16 mouse cellular contexts compared by ENCODE assay signal in the genomic region with DNA sequence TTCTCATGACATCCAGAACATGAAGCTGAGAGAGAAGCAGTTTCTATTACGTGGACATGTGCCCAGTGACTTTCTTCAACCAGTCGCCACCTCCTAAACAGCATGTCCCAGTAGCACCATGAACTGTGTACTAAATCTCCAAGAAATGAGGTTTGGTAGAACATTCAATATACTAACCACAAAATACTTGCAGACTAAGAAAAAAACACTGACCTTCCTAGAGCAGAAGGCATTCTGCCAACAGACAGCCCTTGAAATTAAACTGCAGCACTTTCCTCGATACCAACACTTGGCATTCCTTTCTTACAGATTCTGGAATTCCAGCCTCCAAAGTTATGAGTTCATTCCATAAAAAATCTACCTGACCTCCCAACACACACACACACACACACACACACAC.
DNase-seq lines count a peak whose midpoint lies in the region; ATAC-seq and TF ChIP-seq lines count a peak whose summit lies in the region.
"Had no signal": no experiment of that assay in that cellular context is flagged by ENCODE, and none has a peak within 500 bp of the region (broad histone marks: within the 10 kb centered on the region; RNA-seq: fewer than 3 reads in every experiment).

No protein-coding gene starts in this region.

- no peak for DNase-seq in heart, postnatal 25 days (ENCODE audit: low spot score)
- DNase-seq in lung, embryonic 14.5 days: peak; percentile 75
- no peak for DNase-seq in lung, adult 2 months
- DNase-seq in fibroblast of lung, adult 2 months (ENCODE audit: low read depth): peak; percentile 36
- peak; percentile 16 for DNase-seq in lung, postnatal 25 days (ENCODE audit: low spot score)
- DNase-seq in spleen, postnatal 4 days (ENCODE audit: low spot score in 2 of 2): no peak
- DNase-seq: cerebellum, adult 2 months; liver, embryonic 13.5 days had no signal

- ATAC-seq in heart, embryonic 13.5 days (ENCODE audit: extremely low read depth, insufficient number of reproducible peaks, low FRiP score, low TSS enrichment): no peak
- ATAC-seq in lung, embryonic 14.5 days (ENCODE audit: insufficient read depth): peak; percentile 54
- ATAC-seq in hindbrain, embryonic 13.5 days (ENCODE audit: low FRiP score): no peak
- ATAC-seq: forebrain, embryonic 13.5 days had no signal

- H3K27me3 ChIP-seq in heart, embryonic 13.5 days (replicated peaks): no peaks in the 10 kb centered on the region
- no peaks in the 10 kb centered on the region for H3K27me3 ChIP-seq in lung, embryonic 14.5 days (ENCODE audit: insufficient read depth, low read length)
- no peaks in the 10 kb centered on the region for H3K27me3 ChIP-seq in hindbrain, embryonic 13.5 days
- H3K27me3 ChIP-seq: embryonic facial prominence, embryonic 15.5 days; forebrain, embryonic 13.5 days; liver, embryonic 13.5 days; stomach, embryonic 15.5 days had no signal

- peaks cover 11% of the 10 kb centered on the region for H3K4me1 ChIP-seq in heart, embryonic 13.5 days
- no peaks in the 10 kb centered on the region for H3K4me1 ChIP-seq in lung, embryonic 14.5 days (ENCODE audit: insufficient read depth)
- H3K4me1 ChIP-seq in lung, adult 2 months (ENCODE audit: control insufficient read depth, insufficient read depth, low read length): no peaks in the 10 kb centered on the region
- no peaks in the 10 kb centered on the region for H3K4me1 ChIP-seq in hindbrain, embryonic 13.5 days (replicated peaks)
- H3K4me1 ChIP-seq: embryonic facial prominence, embryonic 15.5 days; forebrain, embryonic 13.5 days; hindbrain, embryonic 10.5 days; liver, embryonic 13.5 days; stomach, embryonic 15.5 days had no signal

- no peaks in the 10 kb centered on the region for H3K9me3 ChIP-seq in heart, embryonic 13.5 days
- H3K9me3 ChIP-seq in lung, embryonic 14.5 days (ENCODE audit: low read depth, low read length): no peaks in the 10 kb centered on the region
- H3K9me3 ChIP-seq in hindbrain, embryonic 13.5 days: no peaks in the 10 kb centered on the region
- H3K9me3 ChIP-seq: embryonic facial prominence, embryonic 15.5 days; forebrain, embryonic 13.5 days; G1E; hindbrain, embryonic 10.5 days; liver, embryonic 13.5 days; stomach, embryonic 15.5 days had no signal

- peak overlapping the region; percentile 67 for H3K27ac ChIP-seq in heart, embryonic 13.5 days (replicated peaks)
- H3K27ac ChIP-seq in lung, embryonic 14.5 days (ENCODE audit: low read depth): 0 out of 2 replicates have a peak overlapping the region, but pooled peaks have one; percentile 2
- no peak overlapping the region for H3K27ac ChIP-seq in hindbrain, embryonic 13.5 days
- H3K27ac ChIP-seq: embryonic facial prominence, embryonic 15.5 days; forebrain, embryonic 13.5 days; hindbrain, embryonic 10.5 days; kidney, postnatal 0 days; liver, embryonic 13.5 days; stomach, embryonic 15.5 days had no signal

- H3K9ac ChIP-seq in heart, embryonic 13.5 days: no peak overlapping the region
- H3K9ac ChIP-seq in lung, embryonic 14.5 days: no peak overlapping the region
- H3K9ac ChIP-seq in hindbrain, embryonic 13.5 days: no peak overlapping the region
- H3K9ac ChIP-seq: embryonic facial prominence, embryonic 15.5 days; forebrain, embryonic 13.5 days; liver, embryonic 13.5 days; stomach, embryonic 15.5 days had no signal

- intact Hi-C loops in heart, postnatal 25 days (cut with DNase I): no loop called here

- 54% methylated on average over 3 of the region's 3 CpGs for WGBS in heart, embryonic 13.5 days
- 63% methylated on average over 3 of the region's 3 CpGs for WGBS in lung, embryonic 14.5 days
- WGBS in lung, adult 2 months: 56% methylated on average over 3 of the region's 3 CpGs
- WGBS in hindbrain, embryonic 13.5 days: 92% methylated on average over 3 of the region's 3 CpGs

- no peak for TF ChIP-seq CTCF in lung, embryonic 14.5 days (IDR thresholded peaks at IDR 0.05; ENCODE audit: low read depth)
- TF ChIP-seq CTCF in lung, adult 2 months (IDR thresholded peaks at IDR 0.05; ENCODE audit: insufficient read depth, low read length): no peak

- H3K4me3 ChIP-seq in heart, embryonic 13.5 days: no peak overlapping the region
- H3K4me3 ChIP-seq in lung, embryonic 14.5 days (ENCODE audit: low read depth, low read length): no peak overlapping the region
- no peak overlapping the region for H3K4me3 ChIP-seq in lung, adult 2 months (replicated peaks; ENCODE audit: extremely low read depth, low read depth, low read length)
- H3K4me3 ChIP-seq in hindbrain, embryonic 13.5 days: no peak overlapping the region
- H3K4me3 ChIP-seq: embryonic facial prominence, embryonic 15.5 days; forebrain, embryonic 13.5 days; hindbrain, embryonic 10.5 days; liver, embryonic 13.5 days; stomach, embryonic 15.5 days had no signal

- H3K4me2 ChIP-seq in heart, embryonic 13.5 days: no peak overlapping the region
- no peak overlapping the region for H3K4me2 ChIP-seq in lung, embryonic 14.5 days
- H3K4me2 ChIP-seq in hindbrain, embryonic 13.5 days: no peak overlapping the region
- H3K4me2 ChIP-seq: embryonic facial prominence, embryonic 15.5 days; forebrain, embryonic 13.5 days; liver, embryonic 13.5 days; stomach, embryonic 15.5 days had no signal

- TF ChIP-seq POLR2A in lung, adult 2 months (IDR thresholded peaks at IDR 0.05; ENCODE audit: borderline replicate concordance, extremely low read depth, low read depth, low read length): no peak

- H3K36me3 ChIP-seq in heart, embryonic 13.5 days: no peaks in the 10 kb centered on the region
- H3K36me3 ChIP-seq in lung, embryonic 14.5 days (ENCODE audit: insufficient read depth): no peaks in the 10 kb centered on the region
- H3K36me3 ChIP-seq in hindbrain, embryonic 13.5 days: no peaks in the 10 kb centered on the region
- H3K36me3 ChIP-seq: embryonic facial prominence, embryonic 15.5 days; G1E; hindbrain, embryonic 10.5 days; liver, embryonic 13.5 days; stomach, embryonic 15.5 days had no signal

Comparison
In these comparisons a context has a peak if more than half of its experiments do, and no peak if none do; other contexts are left out.
1. DNase-seq: peak in lung, embryonic 14.5 days (single experiment), fibroblast of lung, adult 2 months (single experiment) and lung, postnatal 25 days (single experiment); none in heart, postnatal 25 days (single experiment), lung, adult 2 months (single experiment) and spleen, postnatal 4 days (0 of 2).